Mouse (Mus musculus): ENCODE results near the gene Cyp2c67. TPM values are rescaled to one million over a fixed set of nuclear protein-coding genes. Genes with fewer than 3 reads are reported as not detected.
"Not testable (repeated sequence)": the region's sequence is repeated elsewhere in the genome, so short reads cannot be mapped to it uniquely, and the experiment has no call there.

Gene Cyp2c67
- polyA plus RNA-seq (2016; fragmentation: Nextera tagmentation; extraction: Ambion mirVana), result not detected in 2 replicates

- no peak within 1 kb of the TSS for H3K27ac ChIP-seq
- H3K4me1 ChIP-seq (replicated peaks), result no peaks in the 10 kb centered on the region
- no peaks in the 10 kb centered on the region for H3K27me3 ChIP-seq
- ATAC-seq (ENCODE audit: insufficient number of reproducible peaks, insufficient read depth, low FRiP score, low TSS enrichment, low read depth), result no peak
- WGBS, result 83% methylated on average over 1 of the region's 1 CpGs
- H3K36me3 ChIP-seq, result no peaks in the 10 kb centered on the region
- no peak within 1 kb of the TSS for H3K9ac ChIP-seq (replicated peaks)
- no peak within 1 kb of the TSS for H3K4me3 ChIP-seq (replicated peaks)
- H3K9me3 ChIP-seq, result peaks cover 30% of the 10 kb centered on the region
- no peak within 1 kb of the TSS for H3K4me2 ChIP-seq
Observed at GRCm38 (mm10) chr19:39648938-39649337, at the start of gene Cyp2c67. Gene Cyp2c67, minus strand, starts transcription at chr19:39649051.

DNA sequence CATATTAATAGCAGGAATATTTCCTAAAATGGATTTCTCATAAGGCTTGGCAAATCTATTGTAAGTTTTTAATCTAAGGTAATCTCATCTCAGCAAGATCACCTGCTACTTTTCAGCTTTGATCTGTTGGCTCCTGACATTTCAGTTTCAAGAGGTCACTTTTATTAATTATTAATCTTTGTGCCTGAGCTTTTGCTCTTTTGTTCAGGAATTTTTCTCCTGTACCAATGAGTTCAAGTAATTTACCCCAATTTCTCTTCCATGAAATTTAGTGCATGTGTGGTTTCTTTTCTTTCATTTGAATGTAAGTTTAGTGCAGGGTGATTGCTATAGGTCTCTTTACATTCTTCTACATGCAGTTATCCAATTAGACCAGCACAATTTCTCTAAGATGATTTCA lies 16.8 kb upstream of the Cyp2c67 start:
- not testable (repeated sequence) for ATAC-seq (ENCODE audit: insufficient number of reproducible peaks, insufficient read depth, low FRiP score, low TSS enrichment, low read depth); H3K9ac ChIP-seq (replicated peaks); H3K4me3 ChIP-seq (replicated peaks); H3K27me3 ChIP-seq; H3K4me2 ChIP-seq; H3K36me3 ChIP-seq; H3K9me3 ChIP-seq; H3K27ac ChIP-seq; H3K4me1 ChIP-seq (replicated peaks)

DNA sequence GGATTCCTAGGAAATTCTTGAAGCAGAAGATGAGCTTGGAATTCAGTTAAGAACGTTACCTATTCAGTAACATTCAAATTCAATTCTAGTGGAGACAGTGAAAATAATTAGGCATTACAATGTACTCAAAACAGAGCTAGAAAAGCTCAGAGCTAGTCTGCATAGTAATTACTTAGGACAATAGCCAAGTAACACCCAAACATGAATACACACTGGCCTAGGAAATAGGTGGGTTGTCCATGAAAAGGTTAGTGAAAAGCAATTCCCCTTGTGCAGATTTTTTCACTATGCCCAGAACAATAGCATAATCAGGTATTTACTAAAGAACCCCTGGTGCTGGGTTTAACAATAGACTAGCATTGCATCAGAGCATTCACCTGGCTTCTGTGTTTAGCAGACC lies 3.5 kb upstream of the Cyp2c67 start:
- Histone ChIP-seq H3K27me3 (no peaks in the 10 kb centered on the region), H3K36me3 (no peaks in the 10 kb centered on the region), H3K9me3 (peaks cover 14% of the 10 kb centered on the region), H3K9ac (replicated peaks) (no peak overlapping the region), H3K27ac (no peak overlapping the region), H3K4me2 (no peak overlapping the region), H3K4me3 (replicated peaks) (no peak overlapping the region), H3K4me1 (replicated peaks) (no peaks in the 10 kb centered on the region)
- no peak for ATAC-seq (ENCODE audit: insufficient number of reproducible peaks, insufficient read depth, low FRiP score, low TSS enrichment, low read depth)
- WGBS, result 44% methylated on average over 1 of the region's 1 CpGs

DNA sequence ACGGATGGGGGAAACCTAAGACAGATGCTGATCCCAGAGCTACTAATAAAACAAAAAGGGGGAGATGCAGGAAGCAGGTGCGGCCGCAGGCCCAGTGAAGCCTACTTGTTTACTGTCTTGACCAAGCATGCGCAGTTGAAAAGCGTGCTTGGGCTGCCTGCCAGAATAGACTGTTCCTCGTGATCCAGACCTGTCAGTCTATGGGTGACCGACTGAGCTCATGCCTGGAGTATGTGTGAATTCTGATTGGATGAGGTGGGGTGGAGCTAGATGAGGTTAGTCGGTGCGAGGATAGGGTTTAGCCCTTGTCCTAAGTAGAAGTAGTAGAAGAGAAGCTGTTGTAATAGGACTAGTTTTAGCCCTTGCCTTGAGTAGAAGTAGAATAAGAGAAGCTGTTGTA lies 1.3 kb downstream of the Cyp2c67 start:
- 89% methylated on average over 9 of the region's 9 CpGs for WGBS
- no peaks in the 10 kb centered on the region for H3K36me3 ChIP-seq
- ATAC-seq (ENCODE audit: insufficient number of reproducible peaks, insufficient read depth, low FRiP score, low TSS enrichment, low read depth), result no peak

GRCm38 (mm10) chr19:39644551-39644950 lies 4.3 kb downstream of the Cyp2c67 start:
- not testable (repeated sequence) for ATAC-seq (ENCODE audit: insufficient number of reproducible peaks, insufficient read depth, low FRiP score, low TSS enrichment, low read depth); H3K36me3 ChIP-seq; H3K9ac ChIP-seq (replicated peaks); H3K4me3 ChIP-seq (replicated peaks); H3K27ac ChIP-seq; H3K27me3 ChIP-seq; H3K4me2 ChIP-seq; H3K4me1 ChIP-seq (replicated peaks)
- WGBS, result 90% methylated on average over 7 of the region's 7 CpGs
- peaks cover 26% of the 10 kb centered on the region for H3K9me3 ChIP-seq

More for the DNA sequence above, 1.3 kb downstream of the Cyp2c67 start:
- no peaks in the 10 kb centered on the region for H3K4me1 ChIP-seq (replicated peaks)
- no peak overlapping the region for H3K27ac ChIP-seq
- no peak overlapping the region for H3K4me3 ChIP-seq (replicated peaks)
- no peak overlapping the region for H3K9ac ChIP-seq (replicated peaks)
- no peaks in the 10 kb centered on the region for H3K27me3 ChIP-seq
- H3K4me2 ChIP-seq, result no peak overlapping the region
- peaks cover 26% of the 10 kb centered on the region for H3K9me3 ChIP-seq

Other genes with a start within 250 kb of the Cyp2c67 start
- gene Cyp2c38, start 186.0 kb downstream of the Cyp2c67 start, polyA plus RNA-seq (2016; fragmentation: Nextera tagmentation; extraction: Ambion mirVana), result not detected in 2 replicates
- not detected in 2 replicates for gene Cyp2c39, start 138.2 kb downstream of the Cyp2c67 start, polyA plus RNA-seq (2016; fragmentation: Nextera tagmentation; extraction: Ambion mirVana)
- not detected in 2 replicates for gene Cyp2c68, start 92.0 kb upstream of the Cyp2c67 start, polyA plus RNA-seq (2016; fragmentation: Nextera tagmentation; extraction: Ambion mirVana)
- not detected in 2 replicates for gene Cyp2c40, start 163.8 kb upstream of the Cyp2c67 start, polyA plus RNA-seq (2016; fragmentation: Nextera tagmentation; extraction: Ambion mirVana)
- not detected in 2 replicates for gene Cyp2c69, start 237.7 kb upstream of the Cyp2c67 start, polyA plus RNA-seq (2016; fragmentation: Nextera tagmentation; extraction: Ambion mirVana)

Measured in limb, embryonic 12.5 days (tissue).